Mouse (Mus musculus) bone marrow macrophage, adult 2 months (primary cell): ENCODE data around the gene Btbd2. TPM values are rescaled to one million over a fixed set of nuclear protein-coding genes. Genes with fewer than 3 reads are reported as not detected.
A peak's percentile ranks its signal among the peaks of the same experiment; 100 is the strongest.

Source experiments
- H3K27ac ChIP-seq: 2 replicates; pipeline ENCODE4 v1.5.1; 2012; ENCODE audit warnings: low read depth, low read length; ENCODE audit not compliant: insufficient read depth
- H3K4me1 ChIP-seq: 2 replicates; pipeline ENCODE4 v1.6.1; 2012; ENCODE audit warnings: low read length; ENCODE audit not compliant: control insufficient read depth, insufficient read depth
- H3K4me3 ChIP-seq: 2 replicates; pipeline ENCODE4 v1.5.1; 2012; ENCODE audit warnings: mild to moderate bottlenecking, low read length, moderate library complexity; ENCODE audit not compliant: insufficient read depth
- CTCF ChIP-seq: IDR thresholded peaks from 2 replicates; pipeline ENCODE4 v1.5.1; 2012; ENCODE audit warnings: low read depth, mild to moderate bottlenecking, low read length, moderate library complexity
- POLR2A ChIP-seq: IDR thresholded peaks from 2 replicates; pipeline ENCODE4 v1.6.1; 2012; ENCODE audit warnings: mild to moderate bottlenecking, low read depth, low read length, borderline replicate concordance
- polyA plus RNA-seq: library from polyadenylated mRNA; stranded (reverse); fragments of >200 nt; gene quantifications from 2 replicates; pipeline ENCODE4 v1.2.4, GENCODE M21; 2012; ENCODE audit not compliant: missing spikeins, insufficient read depth, insufficient read length

Btbd2 gene
- polyA plus RNA-seq, 1 experiment, result 22.7 TPM

DNA sequence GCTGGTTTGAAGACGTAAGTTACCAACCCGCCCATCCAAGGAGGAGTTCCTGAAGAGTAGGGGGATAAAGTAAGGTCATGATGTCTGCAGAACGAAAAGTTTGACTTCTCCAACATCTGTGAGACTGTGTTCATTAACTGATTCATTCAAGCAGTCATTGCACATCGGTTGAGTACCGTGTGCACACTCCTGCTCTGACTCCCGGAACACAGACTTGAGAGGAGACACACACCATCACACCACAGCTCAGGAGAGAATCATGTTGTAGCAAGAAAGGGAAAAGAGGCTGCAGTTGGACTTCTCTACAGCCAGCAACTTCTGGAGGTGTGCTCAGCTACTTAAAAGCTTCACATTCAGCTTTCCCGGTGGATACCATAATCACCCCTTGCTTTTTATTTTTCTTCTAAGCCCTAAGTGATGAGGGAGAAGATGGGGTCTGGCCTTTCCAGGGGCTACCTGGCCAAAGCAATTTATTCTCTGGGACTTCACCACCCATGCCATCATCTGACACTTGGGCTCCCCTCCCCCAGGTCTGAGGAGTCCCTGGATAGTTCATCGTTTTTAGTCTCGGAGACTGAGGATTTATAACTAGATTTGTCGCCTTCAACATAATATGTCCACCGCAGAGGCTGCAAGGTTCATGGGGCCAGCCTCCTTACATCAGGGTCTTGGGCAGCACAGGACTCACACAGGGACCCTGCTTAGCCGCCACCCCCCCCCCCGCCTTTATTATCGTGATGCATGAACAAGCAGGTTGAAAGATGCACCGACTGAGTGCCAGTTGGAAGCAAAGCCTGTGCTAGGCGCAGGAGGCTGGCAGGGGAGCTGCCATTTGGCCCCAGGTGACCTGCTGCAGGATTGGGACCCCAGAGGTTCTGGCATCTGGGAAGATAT, 35.8 kb downstream of the Btbd2 start:
- peak overlapping the region; percentile 65 for H3K4me3 ChIP-seq
- H3K4me1 ChIP-seq, result peaks cover 24% of the 10 kb centered on the region
- H3K27ac ChIP-seq, result peak overlapping the region; percentile 83
- TF ChIP-seq CTCF (no peak), POLR2A (no peak)

DNA sequence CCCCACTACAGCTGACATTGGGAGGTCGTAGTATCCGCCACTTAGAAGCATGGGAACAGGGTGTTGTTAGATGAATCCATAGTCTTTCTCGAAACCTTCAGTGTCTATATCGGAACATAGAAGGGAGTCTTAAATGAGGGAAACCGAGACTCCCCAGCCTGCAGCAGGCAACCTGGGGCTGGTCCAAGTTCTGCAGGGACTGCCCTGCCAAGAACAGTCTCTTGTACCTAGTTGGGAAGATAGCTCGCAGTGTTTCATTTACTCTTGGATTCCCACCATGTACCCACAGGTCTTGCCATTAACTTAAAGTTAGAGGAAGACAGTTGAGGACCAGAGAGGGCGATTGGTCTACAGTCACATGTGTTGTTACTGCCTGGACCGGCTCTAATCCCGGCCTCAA, 36.5 kb downstream of the Btbd2 start:
- Histone ChIP-seq H3K27ac (no peak overlapping the region), H3K4me3 (no peak overlapping the region), H3K4me1 (peaks cover 24% of the 10 kb centered on the region)
- TF ChIP-seq POLR2A, result no peak

DNA sequence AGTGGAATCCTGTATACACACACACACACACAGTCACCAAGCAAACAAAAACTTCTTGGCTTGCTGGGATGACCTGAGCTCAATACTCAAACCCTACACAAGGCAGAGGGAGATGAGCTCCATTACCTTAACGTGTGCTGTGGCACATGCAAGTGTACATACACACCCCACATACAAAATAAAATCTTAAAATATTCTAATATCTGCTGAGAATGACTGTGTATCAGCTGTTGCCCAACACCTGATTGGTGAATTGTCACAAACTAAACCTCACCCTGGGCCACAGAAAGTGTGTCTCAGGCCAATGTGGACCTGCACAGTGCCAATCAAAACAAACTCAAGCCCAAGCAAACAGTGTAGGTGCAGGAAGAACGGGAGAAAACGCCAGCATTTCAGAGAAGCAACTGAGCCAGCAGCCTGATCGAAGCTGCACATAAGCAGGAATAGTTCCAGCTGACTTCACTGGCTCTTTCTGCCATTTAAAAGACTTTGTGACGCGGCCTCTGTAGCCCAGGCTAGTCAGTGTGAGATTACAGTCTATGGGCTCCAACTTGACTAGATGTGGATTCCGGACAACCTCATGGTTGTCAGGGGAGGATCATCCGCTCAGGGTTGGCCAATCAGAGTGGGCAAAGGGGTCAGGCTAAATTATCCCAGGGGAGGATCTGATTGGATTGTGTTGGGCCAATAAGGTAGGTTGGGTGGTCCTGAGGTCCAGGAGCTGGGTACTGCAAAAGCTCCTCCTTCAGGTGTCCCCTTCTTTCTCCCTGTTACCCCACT, 37.2 kb downstream of the Btbd2 start:
- Histone ChIP-seq H3K4me3 (no peak overlapping the region), H3K4me1 (peaks cover 24% of the 10 kb centered on the region), H3K27ac (no peak overlapping the region)
- TF ChIP-seq CTCF, result no peak
- TF ChIP-seq POLR2A, result no peak

DNA sequence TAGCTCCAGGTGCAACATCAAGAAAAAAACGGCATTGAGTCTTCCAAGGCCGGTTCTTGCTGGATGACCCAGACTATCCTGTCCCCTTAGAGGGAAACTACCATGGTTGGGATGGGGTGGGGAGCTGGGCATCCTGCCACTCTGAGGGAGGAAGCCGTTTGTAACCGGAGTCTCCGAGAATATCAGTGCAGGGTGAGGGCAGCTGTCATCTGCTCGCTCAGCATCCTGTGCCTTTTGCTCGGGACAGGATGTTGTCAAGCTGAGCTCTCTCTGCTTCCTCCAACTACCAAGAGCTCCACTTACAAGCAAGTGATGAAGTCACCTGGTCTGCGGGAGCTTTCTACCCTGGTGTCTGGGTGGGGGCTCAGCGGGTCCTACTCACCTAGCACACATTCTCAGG, 38.7 kb downstream of the Btbd2 start:
- Histone ChIP-seq H3K4me3 (no peak overlapping the region), H3K4me1 (peaks cover 20% of the 10 kb centered on the region), H3K27ac (no peak overlapping the region)
- no peak for TF ChIP-seq POLR2A
- no peak for TF ChIP-seq CTCF

DNA sequence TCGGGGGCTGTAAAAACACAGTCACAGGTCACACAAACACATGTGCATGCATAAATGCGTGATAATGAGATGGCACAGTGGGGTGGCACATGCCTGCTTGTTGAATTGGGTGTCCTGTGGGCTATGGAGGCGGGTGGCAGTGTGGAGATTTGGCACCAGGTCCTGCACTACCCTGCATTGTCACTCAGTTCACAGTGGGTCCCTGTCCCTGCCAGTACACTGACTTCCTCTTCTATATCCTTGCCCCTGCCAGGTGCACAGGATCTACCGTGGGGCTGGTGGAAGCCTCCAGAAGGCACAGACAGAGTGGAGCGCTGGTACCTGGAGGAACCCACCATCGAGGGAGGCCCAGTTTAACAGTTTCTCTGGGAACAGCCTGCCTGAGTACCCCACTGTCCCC, 42.5 kb downstream of the Btbd2 start:
- Histone ChIP-seq H3K4me3 (no peak overlapping the region), H3K27ac (no peak overlapping the region)
- TF ChIP-seq POLR2A, result no peak
- TF ChIP-seq CTCF, result no peak

DNA sequence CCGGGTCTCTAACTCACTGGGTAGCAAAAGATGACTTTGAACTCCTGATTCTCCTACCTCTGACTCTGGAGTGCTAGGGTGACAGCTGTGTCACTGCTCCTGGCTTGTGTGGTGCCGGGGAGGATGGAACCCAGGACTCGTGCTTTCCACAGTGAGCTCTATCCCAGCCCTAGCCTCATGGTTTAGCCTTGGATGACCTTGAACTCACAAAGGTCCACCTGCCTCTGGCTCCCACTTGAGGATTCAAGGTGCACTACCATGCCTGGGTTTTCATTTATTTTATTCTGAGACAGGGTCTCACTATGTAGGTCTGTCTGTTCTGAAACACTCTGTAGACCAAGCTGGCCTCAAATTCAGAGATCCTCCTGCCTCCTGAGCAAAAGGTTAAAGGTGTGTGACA, 43.0 kb downstream of the Btbd2 start:
- Histone ChIP-seq H3K27ac (no peak overlapping the region), H3K4me1 (peaks cover 26% of the 10 kb centered on the region), H3K4me3 (no peak overlapping the region)
- no peak for TF ChIP-seq POLR2A
- no peak for TF ChIP-seq CTCF

More for the DNA sequence above, 42.5 kb downstream of the Btbd2 start:
- peaks cover 26% of the 10 kb centered on the region for H3K4me1 ChIP-seq

DNA sequence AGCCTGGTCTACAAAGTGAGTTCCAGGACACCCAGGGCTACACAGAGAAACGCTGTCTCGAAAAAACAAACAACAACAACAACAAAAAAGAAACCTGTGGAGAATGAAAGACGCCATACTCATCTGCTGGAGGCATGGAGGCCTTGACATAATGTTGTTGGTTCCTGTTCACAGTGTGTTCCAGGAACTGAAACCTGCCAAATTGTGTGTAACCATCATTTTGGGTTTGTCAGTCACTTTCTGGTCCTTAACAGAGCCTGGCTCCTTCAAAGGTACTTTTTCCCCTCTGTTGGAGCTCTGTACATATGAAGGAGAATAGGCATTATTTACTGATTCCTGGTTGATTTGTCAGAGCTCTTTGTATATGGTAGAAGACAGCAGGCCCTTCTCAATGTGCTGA, 45.0 kb downstream of the Btbd2 start:
- TF ChIP-seq POLR2A, result no peak
- TF ChIP-seq CTCF, result no peak
- no peak overlapping the region for H3K4me3 ChIP-seq
- H3K4me1 ChIP-seq, result peaks cover 11% of the 10 kb centered on the region
- no peak overlapping the region for H3K27ac ChIP-seq

DNA sequence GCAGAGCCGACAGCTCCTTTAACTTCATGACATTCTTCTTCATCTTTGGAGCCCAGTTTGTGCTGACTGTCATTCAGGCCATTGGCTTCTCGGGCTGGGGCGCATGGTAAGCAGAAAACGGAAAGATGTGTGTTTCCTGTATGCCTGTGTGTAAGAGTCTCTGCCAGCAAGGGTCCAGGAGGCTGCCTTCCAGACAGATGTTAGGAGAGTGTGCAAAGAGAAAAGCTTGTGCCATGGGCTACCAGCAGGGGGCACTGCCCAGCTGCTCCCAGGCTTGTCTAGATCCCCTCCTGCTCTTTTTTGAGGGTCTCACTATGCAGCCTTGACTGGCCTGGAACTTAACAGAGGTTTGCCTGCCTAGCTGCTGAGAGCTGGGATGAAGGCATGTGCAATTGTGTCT, 45.8 kb downstream of the Btbd2 start:
- TF ChIP-seq CTCF (peak; percentile 97), POLR2A (no peak)
- no peak overlapping the region for H3K27ac ChIP-seq
- H3K4me3 ChIP-seq, result no peak overlapping the region
- peaks cover 11% of the 10 kb centered on the region for H3K4me1 ChIP-seq

DNA sequence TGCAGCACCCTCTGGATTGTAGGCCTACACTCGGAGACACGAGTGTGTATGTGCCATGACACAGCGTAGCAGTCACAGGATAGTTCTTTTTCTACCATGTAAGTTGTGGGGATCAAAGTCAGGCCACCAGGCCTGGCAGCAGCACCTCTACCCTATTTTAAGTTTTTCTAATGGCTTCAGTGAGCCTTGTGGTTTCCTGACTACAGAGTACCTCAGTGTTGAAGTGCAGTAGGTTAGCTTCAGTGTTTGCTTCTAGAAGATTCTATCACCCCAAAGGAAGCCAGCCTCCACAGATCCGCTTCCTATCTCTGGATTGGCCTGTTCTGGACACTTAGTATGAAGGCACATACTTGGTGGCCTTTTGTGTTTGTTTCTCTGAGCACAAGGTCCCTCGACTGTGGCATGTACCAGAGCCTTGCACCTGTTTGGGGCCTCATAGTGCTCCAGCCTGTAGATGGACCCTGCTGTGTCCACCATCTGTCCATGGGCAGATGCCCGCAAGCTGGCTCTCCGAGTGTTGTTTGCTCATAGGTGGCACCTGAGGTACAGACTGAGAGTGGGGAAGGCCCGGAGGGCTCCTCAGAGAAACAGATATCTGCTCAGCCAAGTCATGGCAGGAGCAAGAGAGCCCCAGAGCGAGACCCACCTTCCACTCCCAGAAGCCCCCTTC, 46.6 kb downstream of the Btbd2 start:
- Histone ChIP-seq H3K4me3 (no peak overlapping the region), H3K27ac (no peak overlapping the region), H3K4me1 (peaks cover 11% of the 10 kb centered on the region)
- TF ChIP-seq POLR2A, result no peak
- no peak for TF ChIP-seq CTCF

DNA sequence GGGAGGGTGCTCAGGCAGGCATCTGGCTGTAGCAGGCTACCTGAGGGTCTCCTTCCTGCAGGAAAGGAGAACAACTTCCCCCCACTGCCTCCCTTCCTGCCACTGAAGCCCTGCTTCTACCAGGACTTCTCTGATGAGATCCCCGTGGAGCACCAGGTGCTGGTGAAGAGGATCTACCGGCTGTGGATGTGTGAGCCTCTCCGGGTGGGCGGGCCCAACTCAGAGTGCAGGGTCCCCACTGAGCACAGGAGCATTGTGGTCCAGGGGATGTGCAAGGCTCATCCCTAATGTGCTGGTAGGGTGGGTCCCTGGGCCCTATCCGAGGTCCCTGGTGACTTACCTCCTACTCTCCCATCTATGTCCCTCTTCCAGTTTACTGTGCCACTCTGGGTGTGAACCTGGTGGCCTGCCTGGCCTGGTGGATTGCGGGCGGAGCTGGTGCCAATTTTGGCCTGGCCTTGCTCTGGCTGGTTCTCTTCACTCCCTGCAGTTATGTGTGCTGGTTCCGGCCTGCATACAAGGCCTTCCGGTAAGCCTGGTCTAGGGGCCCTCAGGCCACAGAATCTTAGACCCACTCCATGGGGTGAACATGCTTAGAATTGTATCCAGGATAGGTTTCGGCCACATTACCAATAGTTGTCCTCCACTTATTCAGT, 47.5 kb downstream of the Btbd2 start:
- peaks cover 14% of the 10 kb centered on the region for H3K4me1 ChIP-seq

More for the DNA sequence above, 47.5 kb downstream of the Btbd2 start:
- H3K4me3 ChIP-seq, result no peak overlapping the region
- TF ChIP-seq POLR2A (no peak), CTCF (no peak)
- no peak overlapping the region for H3K27ac ChIP-seq
